Mouse (Mus musculus): ENCODE data around the gene Pcbp2.
A peak's percentile ranks its signal among the peaks of the same experiment; 100 is the strongest.

Pcbp2 gene

DNA sequence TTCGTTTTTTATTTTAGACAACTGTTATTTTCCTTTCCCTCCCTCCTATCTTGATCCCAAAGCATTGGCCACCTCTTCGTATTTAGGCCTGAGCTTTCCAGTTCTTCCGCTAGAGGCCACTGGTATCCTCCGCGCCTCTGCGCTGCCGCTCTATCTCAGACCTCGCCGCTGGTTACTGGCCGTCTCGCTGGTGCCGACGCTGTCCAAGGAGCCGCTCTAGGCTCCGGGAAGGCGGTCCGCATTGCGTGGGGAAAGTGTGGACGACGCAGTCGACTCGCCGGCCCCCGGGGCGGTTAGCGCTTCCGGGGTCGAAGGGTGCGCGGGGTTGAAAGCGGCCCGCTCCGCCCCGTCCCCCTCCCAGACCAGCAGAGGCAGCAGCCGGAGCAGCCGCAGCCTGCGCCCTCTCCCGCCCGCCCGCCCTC lies at the start of gene Pcbp2:
TSS of gene Pcbp2 (plus strand) at position 357 of the 422 bp plus-strand sequence.
- peak; percentile 72; the same call in 1 of the 2 replicates for TF ChIP-seq GATA4 (IDR thresholded peaks at IDR 0.05; ENCODE audit: insufficient replicate concordance, low read length)

DNA sequence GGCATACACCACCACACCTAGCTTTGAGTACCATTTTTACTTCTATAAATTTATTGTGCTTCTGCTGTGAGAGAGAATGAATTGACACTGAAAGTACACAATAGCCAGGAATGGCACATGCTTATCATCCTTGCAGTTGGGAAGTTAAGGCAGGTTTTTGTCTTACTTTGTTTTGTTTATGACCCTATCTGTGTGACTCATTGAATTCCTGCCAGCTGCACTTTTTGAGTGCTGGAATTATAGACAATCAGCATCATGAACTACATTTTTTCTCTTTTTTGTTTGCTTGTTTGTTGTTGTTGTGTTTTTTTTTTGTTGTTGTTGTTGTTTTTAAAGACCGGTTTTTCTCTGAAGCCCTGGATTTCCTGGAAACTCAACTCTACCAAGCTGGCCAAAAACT lies 49.4 kb upstream of the Pcbp2 start:
- TF ChIP-seq GATA4 (IDR thresholded peaks at IDR 0.05; ENCODE audit: insufficient replicate concordance, low read length), result no peak

DNA sequence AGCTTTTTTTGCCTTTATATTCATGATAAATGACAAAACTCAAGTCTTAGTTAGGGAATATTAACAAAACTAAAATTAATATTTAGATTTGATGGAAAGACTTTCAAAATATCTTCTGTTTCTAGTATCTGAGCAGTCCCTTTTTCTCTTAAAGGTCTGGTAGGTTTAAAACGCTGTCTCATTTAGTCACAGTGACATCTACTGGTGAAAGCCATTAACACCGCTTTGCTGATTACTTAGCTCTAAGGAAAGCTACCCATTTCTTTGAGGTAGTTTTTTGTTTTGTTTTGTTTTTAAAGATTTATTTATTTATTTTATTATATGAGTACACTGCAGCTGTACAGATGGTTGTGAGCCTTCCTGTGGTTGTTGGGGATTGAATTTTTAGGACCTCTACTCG lies 48.9 kb upstream of the Pcbp2 start:
- TF ChIP-seq GATA4 (IDR thresholded peaks at IDR 0.05; ENCODE audit: insufficient replicate concordance, low read length), result no peak

DNA sequence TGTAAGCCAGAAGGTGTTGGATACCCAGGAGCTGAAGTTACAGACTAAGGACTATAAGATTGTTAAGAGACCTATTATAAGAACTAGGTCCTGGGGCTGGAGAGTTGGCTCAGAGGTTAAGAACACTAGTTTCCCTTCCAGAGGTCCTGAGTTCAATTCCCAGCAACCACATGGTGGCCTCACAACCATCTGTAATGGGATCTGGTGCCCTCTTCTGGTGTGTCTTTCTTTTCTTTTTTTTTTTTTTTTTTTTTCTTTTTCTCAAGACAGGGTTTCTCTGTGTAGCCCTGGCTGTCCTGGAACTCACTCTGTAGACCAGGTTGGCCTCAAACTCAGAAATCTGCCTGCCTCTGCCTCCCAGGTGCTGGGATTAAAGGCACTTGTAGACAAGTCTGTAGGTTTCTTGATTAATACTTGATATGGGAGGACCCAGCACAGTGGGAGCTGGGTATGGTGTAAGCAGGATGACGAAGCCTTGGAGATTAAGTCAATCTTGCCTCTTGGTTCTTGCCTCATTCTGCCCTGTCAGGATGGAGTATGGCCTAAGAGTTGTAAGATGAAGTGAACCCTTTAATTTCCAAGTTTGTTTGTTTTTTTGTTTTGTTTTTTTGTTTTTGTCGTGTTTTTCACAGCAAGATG lies 46.6 kb upstream of the Pcbp2 start:
- no peak for TF ChIP-seq GATA4 (IDR thresholded peaks at IDR 0.05; ENCODE audit: insufficient replicate concordance, low read length)

DNA sequence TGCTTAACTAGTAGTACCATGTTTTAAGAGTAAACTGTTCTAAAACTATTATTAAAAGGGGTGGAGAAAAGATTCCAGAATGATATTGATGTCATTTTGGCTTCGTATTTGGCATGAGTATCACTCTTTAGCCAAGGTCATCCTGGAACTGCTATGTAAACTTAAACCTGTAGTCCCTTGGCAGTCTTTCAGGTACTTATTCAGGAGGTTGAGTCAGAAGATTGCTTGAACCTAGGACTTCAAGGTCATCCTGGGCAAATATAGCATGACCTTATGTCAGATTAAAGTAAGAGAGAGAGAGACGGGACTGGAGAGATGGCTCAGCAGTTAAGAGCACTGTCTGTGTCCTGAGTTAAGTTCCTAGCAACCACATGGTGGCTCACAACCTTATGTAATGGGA lies 45.7 kb upstream of the Pcbp2 start:
- TF ChIP-seq GATA4 (IDR thresholded peaks at IDR 0.05; ENCODE audit: insufficient replicate concordance, low read length), result no peak

DNA sequence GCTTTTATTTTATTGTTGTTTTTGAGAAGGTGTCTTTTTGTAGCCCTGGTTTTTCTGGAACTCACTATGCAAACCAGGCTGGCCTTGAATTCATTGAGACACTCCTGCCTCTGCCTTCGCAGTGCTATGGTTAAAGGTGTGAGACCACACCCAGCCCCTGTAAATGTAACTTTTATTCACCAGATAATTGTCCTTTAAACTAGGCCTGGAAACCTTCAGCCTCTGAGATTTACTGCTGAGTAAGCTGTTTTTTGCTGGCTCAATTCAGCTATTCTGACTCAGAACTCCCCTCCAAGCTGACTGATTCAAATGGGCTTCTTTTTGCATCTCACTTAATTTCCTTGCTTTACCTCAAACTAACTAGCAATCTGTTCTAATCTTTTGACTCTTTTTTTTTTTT lies 43.4 kb upstream of the Pcbp2 start:
- no peak for TF ChIP-seq GATA4 (IDR thresholded peaks at IDR 0.05; ENCODE audit: insufficient replicate concordance, low read length)

DNA sequence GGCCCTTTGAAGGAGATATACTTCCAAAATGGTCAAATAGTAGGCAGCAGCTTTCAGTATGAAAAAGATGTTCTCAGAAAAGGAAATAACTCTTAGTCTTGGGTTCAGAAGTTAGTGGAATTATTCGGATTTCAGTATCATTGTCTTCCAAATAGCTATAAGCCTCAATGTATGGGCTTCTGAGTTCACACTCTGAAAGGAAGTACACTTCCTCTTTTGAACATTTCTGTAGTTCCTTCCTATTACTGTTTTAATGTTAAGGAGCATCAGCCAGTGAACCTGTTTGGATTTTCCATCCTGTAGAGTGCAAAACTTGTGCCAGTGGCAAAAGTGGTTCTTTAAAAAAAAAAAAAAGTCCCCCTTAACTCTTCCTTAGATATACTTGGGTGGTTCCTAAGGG lies 38.3 kb upstream of the Pcbp2 start:
- no peak for TF ChIP-seq GATA4 (IDR thresholded peaks at IDR 0.05; ENCODE audit: insufficient replicate concordance, low read length)

DNA sequence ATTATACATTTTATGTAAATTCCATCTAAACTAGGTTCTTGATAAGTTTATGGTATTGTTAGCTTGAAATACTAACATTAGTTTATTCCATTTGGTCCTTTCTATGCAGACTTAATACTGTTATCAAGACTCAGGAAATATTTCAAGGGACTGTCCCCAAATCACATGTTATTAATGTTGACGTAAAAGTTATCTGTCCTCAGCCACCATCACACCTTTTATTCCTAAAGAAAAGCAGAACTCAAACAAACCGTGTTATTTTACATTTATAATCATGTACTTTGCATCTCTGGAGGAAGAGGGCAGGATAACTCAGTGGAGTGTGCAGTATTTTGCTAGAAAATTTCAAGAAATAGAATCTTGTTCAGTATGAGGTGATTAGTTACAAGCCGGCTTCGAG lies 37.2 kb upstream of the Pcbp2 start:
- no peak for TF ChIP-seq GATA4 (IDR thresholded peaks at IDR 0.05; ENCODE audit: insufficient replicate concordance, low read length)

DNA sequence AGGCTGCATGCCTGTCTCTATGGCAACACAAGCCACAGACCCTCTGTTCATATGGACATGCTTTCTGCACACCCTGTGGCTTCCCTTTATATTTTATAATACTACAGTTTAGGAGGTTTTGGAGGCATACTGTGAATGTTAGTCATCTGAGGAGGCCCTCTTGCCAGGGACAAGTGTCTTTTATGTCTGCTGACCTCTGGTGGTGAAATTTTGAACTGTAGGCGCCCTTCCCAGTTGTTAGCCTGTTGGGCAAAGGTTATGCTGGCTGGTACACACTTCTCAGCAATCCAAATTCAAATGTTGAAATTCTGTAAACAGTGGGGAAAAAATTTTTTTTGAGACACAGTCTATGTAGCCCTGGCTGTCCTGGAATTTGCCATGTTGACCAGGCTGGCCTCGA lies 27.8 kb upstream of the Pcbp2 start:
- no peak for TF ChIP-seq GATA4 (IDR thresholded peaks at IDR 0.05; ENCODE audit: insufficient replicate concordance, low read length)

DNA sequence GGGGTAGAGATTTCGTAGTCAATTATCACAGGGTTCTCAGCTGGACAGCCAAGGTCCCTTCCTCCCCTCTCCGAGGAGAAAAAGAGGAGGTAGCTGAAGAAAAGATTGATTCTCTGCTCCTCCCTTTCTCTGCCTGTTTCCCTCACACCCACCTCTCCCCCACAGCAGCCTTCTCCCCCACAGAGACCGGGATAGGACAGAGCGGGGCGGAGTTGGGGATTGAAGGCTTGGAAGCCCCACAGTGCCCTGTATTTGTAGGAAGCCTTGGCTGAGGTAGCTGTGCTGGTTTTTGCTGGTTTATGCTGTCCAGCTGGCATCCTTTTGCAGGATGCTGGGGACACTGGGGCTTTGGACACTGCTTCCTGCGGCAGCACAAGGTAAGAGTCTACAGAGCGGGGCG lies 25.2 kb upstream of the Pcbp2 start, which contains the start of gene Amhr2:
TSS of gene Amhr2 (plus strand) at position 222 of the 400 bp plus-strand sequence.
- TF ChIP-seq GATA4 (IDR thresholded peaks at IDR 0.05; ENCODE audit: insufficient replicate concordance, low read length), result no peak

DNA sequence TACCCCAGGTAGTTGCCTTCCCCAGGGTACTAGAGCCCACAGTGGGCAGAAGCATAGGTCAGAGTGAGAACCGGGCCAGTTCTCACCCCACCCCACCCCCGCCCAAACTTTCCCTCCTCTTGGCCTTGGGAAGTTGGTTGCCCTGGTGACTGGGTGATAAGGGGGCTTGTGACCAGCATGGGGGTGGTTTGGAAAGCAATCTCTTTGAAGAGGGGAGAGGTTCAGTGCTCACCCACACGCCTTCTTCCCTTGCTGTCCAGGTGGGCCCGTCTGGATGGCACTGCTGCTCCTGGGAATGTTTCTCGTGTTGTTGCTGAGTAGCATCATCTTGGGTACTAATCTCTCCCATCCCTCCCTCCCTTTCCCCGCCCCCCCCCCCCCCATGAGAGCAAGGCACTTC lies 23.9 kb upstream of the Pcbp2 start:
- no peak for TF ChIP-seq GATA4 (IDR thresholded peaks at IDR 0.05; ENCODE audit: insufficient replicate concordance, low read length)

DNA sequence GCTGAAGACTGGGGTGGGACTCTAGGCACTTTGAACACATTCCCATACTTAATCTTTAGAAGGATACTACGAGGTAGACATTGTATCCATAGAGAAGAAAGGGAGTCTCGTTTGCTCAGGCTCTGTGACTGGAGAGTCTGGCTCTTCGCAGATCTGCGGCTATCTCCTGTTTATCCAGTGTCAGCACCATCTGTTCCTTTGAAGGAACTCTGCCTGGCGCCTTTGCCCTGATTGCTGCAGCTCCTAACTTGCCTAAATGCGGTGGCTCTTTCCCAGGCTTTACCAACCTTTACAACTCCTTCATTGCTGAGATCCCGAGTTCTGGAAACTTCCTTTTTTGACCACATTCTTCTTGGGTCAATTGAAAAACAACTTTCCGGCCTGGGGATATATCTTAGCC lies 21.0 kb upstream of the Pcbp2 start:
- TF ChIP-seq GATA4 (IDR thresholded peaks at IDR 0.05; ENCODE audit: insufficient replicate concordance, low read length), result no peak

DNA sequence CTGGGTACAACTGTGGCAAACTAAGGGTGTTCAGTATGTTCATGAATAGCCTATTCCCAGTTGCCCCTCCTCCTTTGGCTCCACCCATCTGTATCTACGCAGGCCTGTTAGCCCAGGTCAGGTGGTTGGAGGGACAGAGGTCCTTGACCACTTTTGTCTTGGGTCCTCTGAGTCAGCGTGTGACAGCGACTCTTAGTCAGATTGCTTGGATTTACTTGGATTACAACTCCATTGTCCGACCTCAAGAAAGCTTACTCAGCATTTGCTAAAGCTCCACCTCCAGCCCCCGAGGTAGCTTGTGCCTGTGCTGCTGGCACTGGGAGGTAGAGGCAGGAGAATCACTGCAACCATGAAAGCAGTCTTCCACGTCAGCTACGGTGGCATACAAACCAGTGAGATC lies 19.4 kb upstream of the Pcbp2 start:
- no peak for TF ChIP-seq GATA4 (IDR thresholded peaks at IDR 0.05; ENCODE audit: insufficient replicate concordance, low read length)

DNA sequence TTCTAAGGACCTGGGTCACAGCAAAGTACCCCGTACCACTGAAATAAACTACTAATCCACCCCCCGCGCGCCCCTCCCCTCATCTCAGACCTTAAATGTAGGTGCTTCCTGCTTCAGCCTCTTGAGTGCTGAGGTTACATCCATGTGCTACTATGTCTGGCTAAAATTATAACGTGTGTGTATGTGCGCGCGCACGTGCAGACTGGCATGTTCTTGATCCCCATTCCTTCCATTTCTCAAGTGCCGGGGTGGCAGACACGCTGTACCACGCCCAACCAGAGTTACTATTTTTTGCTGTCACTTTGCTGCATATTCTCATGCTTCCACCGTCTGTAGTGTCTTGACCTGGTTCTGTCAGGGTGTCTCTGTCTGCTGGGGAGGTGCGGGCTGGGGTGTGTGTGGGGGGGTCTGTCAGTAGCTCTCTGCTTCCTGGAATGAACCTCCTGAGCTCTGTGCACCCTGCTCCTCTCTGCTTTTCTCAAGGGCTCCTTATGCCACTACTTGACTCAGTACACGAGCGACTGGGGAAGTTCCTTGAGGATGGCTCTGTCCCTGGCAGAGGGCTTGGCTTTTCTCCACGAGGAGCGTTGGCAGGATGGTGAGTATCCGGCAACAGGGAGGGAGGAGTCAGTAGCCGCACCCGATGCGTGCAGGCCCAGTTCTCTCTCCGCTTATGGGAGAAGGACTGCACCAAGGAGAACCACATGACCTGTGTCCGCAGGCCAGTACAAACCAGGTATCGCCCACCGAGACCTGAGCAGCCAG lies 18.5 kb upstream of the Pcbp2 start:
- TF ChIP-seq GATA4 (IDR thresholded peaks at IDR 0.05; ENCODE audit: insufficient replicate concordance, low read length), result no peak

DNA sequence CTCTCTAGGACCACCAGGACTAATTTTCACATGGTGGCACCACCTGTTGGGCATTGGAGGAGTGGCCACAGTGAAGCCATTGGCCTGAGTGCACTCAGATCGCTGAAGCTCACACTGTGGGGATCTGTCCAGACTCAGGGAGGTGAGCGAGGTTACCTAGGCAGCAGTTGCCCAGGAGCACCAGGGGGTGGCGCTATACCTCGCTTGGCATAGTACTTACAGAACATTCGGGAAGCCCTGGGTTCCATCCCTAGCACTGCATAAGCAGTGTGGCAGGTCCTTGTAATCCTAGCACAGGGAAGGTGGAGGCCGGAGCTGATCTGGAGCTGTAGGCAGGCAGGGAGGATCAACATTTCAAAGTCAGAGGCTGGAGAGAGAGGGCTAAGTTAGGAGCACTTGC lies 14.3 kb upstream of the Pcbp2 start:
- TF ChIP-seq GATA4 (IDR thresholded peaks at IDR 0.05; ENCODE audit: insufficient replicate concordance, low read length), result no peak

DNA sequence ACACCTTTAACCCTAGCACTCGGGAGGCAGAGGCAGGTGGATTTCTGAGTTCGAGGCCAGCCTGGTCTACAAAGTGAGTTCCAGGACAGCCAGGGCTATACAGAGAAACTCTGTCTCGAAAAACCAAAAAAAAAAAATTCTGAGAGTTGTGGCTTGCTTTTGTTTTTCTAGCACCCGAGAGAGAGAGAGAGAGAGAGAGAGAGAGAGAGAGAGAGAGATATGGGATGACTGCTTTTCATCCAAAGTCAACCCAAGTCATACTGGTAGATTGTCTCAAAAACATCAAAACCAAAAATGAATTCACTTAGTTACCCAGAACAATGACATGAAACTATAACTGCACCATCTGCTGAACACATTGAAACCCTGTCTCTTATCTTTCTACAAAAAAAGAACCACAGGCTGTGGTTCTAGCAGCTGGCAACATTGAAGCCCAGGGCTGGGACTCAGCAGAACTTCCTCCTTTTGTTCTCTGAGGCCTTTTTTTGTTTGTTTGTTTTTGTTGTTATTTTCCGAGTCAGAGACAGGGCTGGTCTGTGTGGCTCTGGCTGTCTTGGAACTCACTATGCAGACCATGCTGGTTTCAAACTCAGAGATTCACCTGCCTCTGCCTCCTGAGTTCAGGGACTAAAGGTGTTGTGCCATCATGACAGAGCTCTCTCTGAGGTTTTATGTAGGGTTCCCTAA lies 12.1 kb upstream of the Pcbp2 start:
- TF ChIP-seq GATA4 (IDR thresholded peaks at IDR 0.05; ENCODE audit: insufficient replicate concordance, low read length), result no peak

All from liver, adult (tissue).